Mouse (Mus musculus) retina, postnatal 7 days (tissue): ENCODE data around the gene Msrb1.
A peak's percentile ranks its signal among the peaks of the same experiment; 100 is the strongest.
"Not testable (repeated sequence)": the region's sequence is repeated elsewhere in the genome, so short reads cannot be mapped to it uniquely, and the experiment has no call there.

Source experiments
- DNase-seq: peaks from one replicate; pipeline ENCODE4 v3.0.0-alpha.2; 2012; ENCODE audit warnings: low read depth, low spot score

Msrb1 gene

GRCm38 (mm10) chr17:24736330-24737051 lies at the start of gene Msrb1:
TSS of gene Msrb1 (plus strand) at chr17:24736642.
- DNase-seq = peak; percentile 87

DNA sequence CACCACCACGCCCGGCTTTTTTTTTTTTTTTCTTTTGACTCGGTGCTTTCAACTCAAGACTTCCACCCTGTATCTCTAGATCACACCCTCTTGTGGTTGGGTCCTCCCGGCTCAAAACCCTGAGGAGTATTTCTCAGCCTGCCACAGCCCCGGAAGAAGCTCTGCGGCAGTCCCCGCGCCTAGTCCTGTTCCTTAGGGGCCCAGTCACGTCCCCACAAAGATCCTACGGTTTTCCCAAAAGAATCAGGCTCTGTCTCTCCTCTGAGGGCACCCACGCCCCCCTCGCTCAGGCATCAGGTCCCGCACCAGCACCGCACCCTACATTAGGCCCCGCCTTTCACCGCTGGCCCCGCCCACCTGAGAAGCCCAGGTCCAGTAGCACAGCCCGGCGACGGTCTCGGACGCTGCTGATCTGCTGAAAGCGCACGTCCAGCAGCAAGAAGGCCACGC lies 49.3 kb upstream of the Msrb1 start:
- no peak for DNase-seq

- no peak for DNase-seq
Observed at GRCm38 (mm10) chr17:24687599-24687998, 48.8 kb upstream of the Msrb1 start.

DNA sequence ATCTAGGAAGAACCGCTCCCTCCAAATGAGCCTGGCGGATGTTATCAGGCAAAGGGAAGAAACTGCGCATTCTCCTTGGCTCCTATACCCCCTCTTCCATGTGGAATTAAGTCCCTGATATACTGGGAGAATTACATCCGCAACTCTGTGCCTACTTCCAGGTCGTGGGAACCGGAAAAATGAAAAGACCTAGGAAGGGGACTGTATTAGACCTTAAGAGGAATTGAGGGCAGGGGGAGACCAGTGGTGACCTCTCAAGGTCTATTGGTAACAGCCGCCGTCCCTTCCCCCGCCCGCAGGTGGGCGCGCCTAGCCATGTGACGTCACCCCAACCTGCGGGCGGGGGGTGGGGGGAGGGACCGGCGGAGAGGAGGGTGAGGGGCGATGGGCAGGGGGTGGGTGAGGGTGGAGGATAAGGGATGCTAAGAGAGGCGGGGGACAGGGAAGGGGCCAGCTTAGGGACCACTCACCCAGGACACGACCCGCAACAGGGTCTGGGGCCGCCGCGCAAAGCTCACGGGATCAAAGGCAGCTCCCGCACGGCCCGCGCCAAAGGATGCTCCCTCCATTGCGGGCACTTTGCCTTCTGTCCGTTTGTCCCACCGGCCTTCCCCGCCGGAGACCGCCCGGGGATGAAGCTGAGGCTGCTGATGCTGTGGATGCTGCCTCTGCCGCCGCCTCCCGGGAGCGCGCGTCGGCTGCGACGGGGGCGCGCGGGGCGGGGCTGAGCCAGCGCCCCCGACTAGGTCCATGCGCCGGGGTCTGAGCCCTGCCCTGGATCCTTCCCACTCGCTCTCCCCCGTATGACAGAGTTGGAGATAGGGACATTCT lies 47.0 kb upstream of the Msrb1 start, which contains the start of gene Syngr3:
Syngr3 (minus strand) TSS at position 705 of the 831 bp plus-strand sequence.
- DNase-seq = no peak

DNA sequence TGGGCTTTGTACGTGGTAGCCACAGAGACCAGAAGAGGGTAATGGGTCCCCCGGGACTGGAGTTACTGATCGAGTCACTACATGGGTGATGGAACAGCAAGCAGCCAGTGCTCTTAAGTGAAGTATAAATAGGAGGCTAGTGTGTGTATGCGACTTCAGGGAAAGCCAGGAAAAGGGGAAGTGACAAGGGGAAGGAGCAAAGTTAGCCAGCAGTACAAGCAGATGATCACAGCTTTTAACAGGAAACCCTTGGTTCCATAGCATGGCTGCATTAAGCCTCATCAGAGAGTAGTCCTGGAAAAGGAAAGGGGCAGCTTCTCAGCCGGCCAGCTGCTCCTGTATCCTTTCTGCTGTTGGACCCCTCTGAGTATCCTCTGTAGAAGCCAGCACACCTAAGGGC lies 44.1 kb upstream of the Msrb1 start:
- no peak for DNase-seq

- DNase-seq = no peak
Observed at GRCm38 (mm10) chr17:24695326-24696010, 41.0 kb upstream of the Msrb1 start.

- DNase-seq = peak; percentile 77
Observed at GRCm38 (mm10) chr17:24696011-24696697, 40.3 kb upstream of the Msrb1 start, which contains the start of the genes Gfer and Noxo1. TSS of gene Gfer (minus strand) at chr17:24696156. TSS of gene Noxo1 (plus strand) at chr17:24696234.

DNA sequence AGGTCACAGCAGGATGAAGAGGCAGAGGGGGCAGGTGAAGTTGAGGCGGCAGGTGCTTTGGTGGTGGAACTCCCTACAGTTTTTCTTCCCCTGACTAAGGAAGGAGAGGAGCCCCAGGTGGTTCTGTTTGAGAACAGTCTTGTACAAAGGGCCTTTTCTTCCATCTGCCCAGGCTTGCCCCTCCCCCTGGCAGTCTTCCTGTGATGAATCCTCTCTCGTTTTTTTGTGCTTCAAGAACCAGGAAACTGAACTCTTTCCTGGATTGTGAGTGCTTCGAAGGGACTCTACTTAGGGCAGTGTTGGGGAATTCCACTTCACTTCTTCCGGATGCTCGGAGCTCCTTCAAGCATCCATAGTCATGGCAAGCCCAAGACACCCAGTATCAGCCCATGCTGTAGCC lies 38.5 kb upstream of the Msrb1 start:
- DNase-seq = no peak

GRCm38 (mm10) chr17:24698715-24699114 lies 37.7 kb upstream of the Msrb1 start:
- DNase-seq = no peak

DNA sequence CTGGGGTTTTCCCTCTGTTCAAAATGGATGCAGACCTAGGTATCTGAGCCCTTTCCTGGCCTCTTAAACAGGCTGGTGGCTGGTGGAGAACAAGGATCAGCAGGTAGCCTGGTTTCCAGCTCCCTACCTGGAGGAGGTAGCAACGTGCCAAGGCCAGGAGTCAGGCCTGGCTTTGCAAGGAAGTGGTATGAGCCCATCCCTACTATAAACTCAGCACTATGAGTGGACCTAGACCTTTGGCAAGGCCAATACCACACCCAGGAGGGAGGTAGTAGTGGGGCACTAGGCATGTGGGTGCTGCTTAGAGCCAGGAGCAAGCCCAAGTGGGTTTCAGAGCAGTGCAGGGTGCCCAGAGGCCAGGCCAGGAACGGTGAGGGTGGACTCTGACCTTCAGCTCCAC lies 37.0 kb upstream of the Msrb1 start:
- DNase-seq = no peak

DNA sequence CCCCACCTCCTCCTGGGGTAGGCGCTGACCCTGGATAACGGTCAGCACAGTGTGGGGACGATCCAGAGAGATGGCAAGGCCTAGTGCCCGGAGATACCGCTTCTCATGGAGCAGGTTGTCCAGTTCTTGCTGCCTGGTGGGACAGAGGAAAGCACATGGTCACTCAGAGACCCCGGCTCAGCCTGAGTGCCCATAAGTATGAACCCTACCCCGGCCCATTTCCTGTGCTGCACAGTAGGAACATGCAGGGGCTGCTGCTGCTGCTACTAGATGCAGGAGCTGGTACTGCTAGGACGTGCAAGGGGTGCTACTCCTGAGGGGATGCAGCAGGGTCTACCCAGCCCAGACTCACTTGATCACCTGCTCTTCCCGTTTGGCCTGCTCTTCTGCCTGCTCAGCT lies 35.2 kb upstream of the Msrb1 start:
- DNase-seq = no peak

GRCm38 (mm10) chr17:24705821-24706220 lies 30.6 kb upstream of the Msrb1 start:
- no peak for DNase-seq

DNA sequence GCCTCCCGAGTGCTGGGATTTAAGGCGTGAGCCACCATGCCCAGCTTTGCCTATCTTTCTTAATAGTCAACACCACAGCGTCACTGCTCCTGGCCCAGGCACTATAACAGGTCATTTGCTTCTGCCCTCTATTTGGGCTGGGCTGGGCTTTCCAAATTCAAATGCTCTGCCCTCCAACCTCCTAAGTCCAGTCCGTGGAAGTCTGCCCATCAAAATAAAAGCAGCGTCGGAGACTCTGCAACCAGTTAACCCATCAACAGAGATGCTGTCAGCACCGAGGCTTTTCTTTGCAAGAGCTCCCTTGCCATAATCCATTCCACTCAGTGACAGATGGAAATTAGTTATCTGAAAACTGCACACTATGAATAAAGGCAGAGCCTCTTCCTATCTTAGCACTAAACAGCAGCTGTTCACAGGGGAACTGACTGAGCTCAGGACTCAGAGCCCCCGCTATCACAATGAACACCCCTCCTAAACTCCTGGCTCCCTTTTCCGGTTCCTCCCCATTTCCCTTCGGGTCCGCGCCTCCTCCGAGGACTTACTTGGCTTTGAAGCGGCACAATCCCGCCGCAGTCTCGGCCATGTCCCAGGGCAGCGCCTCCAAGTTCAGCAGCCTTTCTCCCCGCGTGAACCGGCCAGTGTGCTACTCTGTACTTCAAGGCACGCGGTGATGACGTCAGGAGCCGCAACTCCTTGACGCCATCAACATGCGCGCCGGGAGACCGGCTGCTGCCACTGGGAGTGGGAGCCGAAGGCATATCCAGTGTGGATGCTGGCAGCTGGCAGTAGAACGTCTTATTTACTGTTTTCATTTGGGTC lies 29.3 kb upstream of the Msrb1 start, which contains the start of gene Tbl3:
Tbl3 (minus strand) TSS at position 679 of the 819 bp plus-strand sequence.
- DNase-seq = peak; percentile 90

DNA sequence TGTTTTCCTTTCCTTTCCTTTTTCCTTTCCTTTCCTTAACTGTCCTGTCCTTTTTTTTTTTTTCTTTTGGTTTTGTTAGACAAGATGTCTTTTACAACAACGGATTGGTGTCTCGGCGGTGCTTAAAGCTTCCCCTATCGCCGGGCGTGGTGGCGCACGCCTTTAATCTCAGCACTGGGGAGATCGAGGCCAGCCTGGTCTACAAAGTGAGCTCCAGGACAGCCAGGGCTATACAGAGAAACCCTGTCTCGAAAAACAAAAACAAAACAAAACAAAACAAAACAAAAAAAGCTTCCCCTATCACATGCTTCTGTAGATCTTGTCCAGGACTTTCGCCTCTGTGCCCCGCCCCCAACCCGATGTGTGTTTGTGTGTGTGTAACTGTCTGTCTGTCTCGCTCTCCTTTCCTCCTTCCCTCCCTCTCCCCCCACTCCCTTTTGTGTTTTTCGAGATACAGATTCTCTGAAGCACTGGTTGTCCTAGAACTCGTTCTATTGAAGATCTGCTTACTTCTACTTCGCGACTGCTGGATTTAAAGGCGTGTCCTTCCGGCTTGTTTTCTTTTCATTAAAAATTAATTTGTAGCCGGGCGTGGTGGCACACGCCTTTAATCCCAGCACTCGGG lies 28.5 kb upstream of the Msrb1 start:
- no peak for DNase-seq

DNA sequence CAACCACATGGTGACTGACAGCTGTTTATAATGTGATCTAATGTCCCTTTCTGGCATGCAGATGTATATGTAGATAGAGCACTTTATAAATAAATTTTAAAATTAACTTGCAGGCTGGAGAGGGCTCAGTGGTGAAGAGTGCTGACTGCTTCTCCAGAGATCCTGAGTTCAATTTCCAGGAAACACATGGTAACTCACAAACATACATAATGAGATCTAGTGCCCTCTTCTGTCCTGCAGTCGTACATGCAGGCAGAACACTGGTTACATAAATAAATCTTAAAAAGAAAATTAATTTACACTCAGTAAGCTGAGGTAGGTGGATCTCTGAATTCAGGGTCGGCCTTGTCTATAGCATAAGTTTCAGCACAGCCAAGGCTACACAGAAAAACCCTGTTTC lies 27.8 kb upstream of the Msrb1 start:
- no peak for DNase-seq

DNA sequence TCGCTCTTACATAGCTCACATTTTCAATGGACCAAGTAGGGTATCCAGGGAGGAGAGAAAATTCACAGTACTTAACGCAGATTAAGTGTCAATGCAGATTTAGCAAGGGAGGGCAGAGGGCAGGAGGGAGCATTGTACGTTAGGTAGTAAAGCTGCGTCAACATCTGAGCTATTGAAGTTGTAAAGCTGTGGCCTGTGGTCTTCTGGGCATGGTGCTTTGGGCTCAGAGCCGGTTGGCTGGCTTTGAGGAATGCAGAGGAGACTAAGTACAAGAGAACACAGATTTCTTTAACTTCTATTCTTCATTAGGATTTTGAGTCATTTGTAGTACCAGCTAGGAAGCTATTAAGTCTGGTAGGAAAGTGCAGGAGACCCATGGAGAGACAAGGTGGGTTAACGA lies 20.9 kb upstream of the Msrb1 start:
- DNase-seq = no peak

DNA sequence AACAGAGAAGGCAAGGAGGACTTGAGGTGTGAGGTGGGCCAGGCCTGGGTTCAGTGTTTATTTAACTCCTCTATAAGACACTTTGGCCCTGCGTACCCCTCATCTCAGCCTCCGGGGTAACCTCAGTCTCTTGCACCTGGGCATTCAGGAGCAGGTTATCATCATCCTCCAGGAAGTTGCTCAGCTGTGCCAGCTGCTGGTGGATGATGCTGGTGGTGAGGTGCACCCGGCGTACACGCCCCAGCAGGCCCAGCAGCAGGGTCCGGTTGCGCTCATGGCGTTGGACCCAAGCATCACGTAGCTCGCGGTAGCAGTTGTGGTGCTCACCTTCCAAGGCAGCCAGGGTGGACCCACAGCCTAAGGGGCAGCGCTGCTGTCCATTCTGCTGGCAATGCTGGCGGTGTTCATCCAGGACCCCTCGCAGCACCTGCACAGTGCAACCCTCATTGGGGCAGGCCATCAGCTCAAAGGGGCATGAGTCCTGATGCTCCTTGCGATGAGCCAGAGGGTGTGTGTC lies 20.2 kb upstream of the Msrb1 start:
- DNase-seq = no peak

DNA sequence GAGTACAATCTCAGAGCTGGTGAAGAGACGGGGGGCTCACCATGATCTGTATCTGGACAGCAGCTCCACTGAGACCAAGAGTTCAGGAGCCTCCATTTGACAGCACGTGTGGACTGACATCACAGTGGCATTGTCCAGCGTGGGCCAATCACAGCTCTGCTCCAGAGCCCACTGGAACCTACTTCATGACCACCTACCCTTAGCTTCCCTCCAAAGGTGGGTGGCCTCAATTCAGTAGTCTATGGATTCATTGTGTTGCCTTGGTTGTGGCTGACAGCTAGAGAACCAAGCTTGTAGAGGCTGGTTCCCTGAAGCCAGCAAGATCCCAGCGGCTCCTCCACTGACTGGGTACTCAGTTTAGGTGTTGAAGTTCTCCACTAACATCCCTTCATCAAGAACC lies 18.5 kb upstream of the Msrb1 start, which contains the start of the genes Rnf151 and Rps2:
Rnf151 (minus strand) TSS at position 121 of the 400 bp plus-strand sequence.
Rps2 (plus strand) TSS at position 174 of the 400 bp plus-strand sequence.
- DNase-seq = no peak

DNA sequence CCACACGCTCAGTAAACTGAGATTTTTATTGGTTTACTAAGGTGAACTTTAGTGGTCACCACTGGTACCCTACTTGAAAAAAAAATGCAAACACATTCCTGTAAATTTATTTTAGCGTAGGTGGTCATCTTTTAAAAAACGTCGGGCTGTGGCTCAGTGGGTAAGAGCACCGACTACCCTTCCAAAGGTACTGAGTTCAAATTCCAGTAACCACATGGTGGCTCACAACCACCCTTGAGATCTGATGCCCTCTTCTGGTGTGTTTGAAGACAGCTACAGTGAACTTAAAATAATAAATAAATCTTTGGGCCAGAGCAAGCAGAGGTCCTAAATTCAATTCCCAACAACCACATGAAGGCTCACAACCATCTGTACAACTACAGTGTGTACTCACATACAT lies 17.5 kb upstream of the Msrb1 start:
- DNase-seq = not testable (repeated sequence)
